Mouse (Mus musculus) ovary, postnatal 10 days (tissue): Measurements from ENCODE around the gene Enho.
A peak's percentile ranks its signal among the peaks of the same experiment; 100 is the strongest.
"Not testable (repeated sequence)": the region's sequence is repeated elsewhere in the genome, so short reads cannot be mapped to it uniquely, and the experiment has no call there.

ENCODE experiments used
- DNase-seq: peaks from one replicate; pipeline ENCODE4 v3.0.0; 2022; ENCODE audit warnings: low spot score

Gene Enho

GRCm38 (mm10) chr4:41639913-41640507, at the start of gene Enho:
Gene Enho, minus strand, starts transcription at chr4:41640324.
- DNase-seq, result peak; percentile 88

- not testable (repeated sequence) for DNase-seq
Measured at GRCm38 (mm10) chr4:41688562-41688961, 48.4 kb upstream of the Enho start.

- not testable (repeated sequence) for DNase-seq
Measured at GRCm38 (mm10) chr4:41685882-41686492, 45.9 kb upstream of the Enho start.

- DNase-seq, result not testable (repeated sequence)
Measured at GRCm38 (mm10) chr4:41684931-41685453, 44.9 kb upstream of the Enho start.

GRCm38 (mm10) chr4:41684131-41684930, 44.2 kb upstream of the Enho start:
- not testable (repeated sequence) for DNase-seq

- DNase-seq, result not testable (repeated sequence)
Measured at GRCm38 (mm10) chr4:41683303-41683702, 43.2 kb upstream of the Enho start.

- DNase-seq, result no peak
Measured at GRCm38 (mm10) chr4:41682789-41683188, 42.7 kb upstream of the Enho start.

GRCm38 (mm10) chr4:41681947-41682346, 41.8 kb upstream of the Enho start:
- no peak for DNase-seq

GRCm38 (mm10) chr4:41681176-41681575, 41.1 kb upstream of the Enho start:
- DNase-seq, result no peak

- DNase-seq, result no peak
Measured at GRCm38 (mm10) chr4:41679291-41679690, 39.2 kb upstream of the Enho start.

GRCm38 (mm10) chr4:41678863-41679262, 38.7 kb upstream of the Enho start:
- no peak for DNase-seq

GRCm38 (mm10) chr4:41677006-41677629, 37.0 kb upstream of the Enho start:
- no peak for DNase-seq

- no peak for DNase-seq
Measured at GRCm38 (mm10) chr4:41676248-41677005, 36.3 kb upstream of the Enho start.

GRCm38 (mm10) chr4:41673186-41673585, 33.1 kb upstream of the Enho start:
- no peak for DNase-seq

GRCm38 (mm10) chr4:41672522-41672963, 32.4 kb upstream of the Enho start:
- DNase-seq, result no peak

GRCm38 (mm10) chr4:41671963-41672480, 31.9 kb upstream of the Enho start:
- DNase-seq, result no peak

- no peak for DNase-seq
Measured at GRCm38 (mm10) chr4:41671500-41671899, 31.4 kb upstream of the Enho start.

- no peak for DNase-seq
Measured at GRCm38 (mm10) chr4:41670836-41671235, 30.7 kb upstream of the Enho start.

GRCm38 (mm10) chr4:41666646-41667045, 26.5 kb upstream of the Enho start:
- DNase-seq, result no peak

- no peak for DNase-seq
Measured at GRCm38 (mm10) chr4:41665009-41665675, 25.0 kb upstream of the Enho start.

GRCm38 (mm10) chr4:41664533-41664932, 24.4 kb upstream of the Enho start:
- no peak for DNase-seq
